Mouse (Mus musculus) heart, embryonic 13.5 days (tissue): ENCODE results near the gene Polg2. TPM values are rescaled to one million over a fixed set of nuclear protein-coding genes. Genes with fewer than 3 reads are reported as not detected.
A peak's percentile ranks its signal among the peaks of the same experiment; 100 is the strongest.
"Not testable (repeated sequence)": the region's sequence is repeated elsewhere in the genome, so short reads cannot be mapped to it uniquely, and the experiment has no call there.

ENCODE experiments used
- ATAC-seq: fragments of 200-750 bp; cut with Nextera tagmentation; 2 replicates; pipeline ENCODE4 v1.8.0; 2017; ENCODE audit warnings: moderate TSS enrichment; ENCODE audit not compliant: insufficient number of reproducible peaks, low FRiP score, low TSS enrichment; ENCODE audit errors: extremely low read depth
- H3K27ac ChIP-seq: fragments of 300-500 bp; sonication (generic); replicated peaks from 2 replicates; pipeline ENCODE4 v1.5.1; 2015; ENCODE audit warnings: moderate library complexity, mild to moderate bottlenecking, inconsistent platforms
- H3K27me3 ChIP-seq: fragments of 300-500 bp; sonication (generic); replicated peaks from 2 replicates; pipeline ENCODE4 v1.6.1; 2015; ENCODE audit warnings: mild to moderate bottlenecking, inconsistent platforms
- H3K36me3 ChIP-seq: fragments of 300-500 bp; sonication (generic); 2 replicates; pipeline ENCODE4 v1.6.1; 2015; ENCODE audit warnings: mild to moderate bottlenecking, inconsistent platforms
- H3K4me1 ChIP-seq: fragments of 300-500 bp; sonication (generic); 2 replicates; pipeline ENCODE4 v1.6.1; 2015; ENCODE audit warnings: inconsistent platforms
- H3K4me2 ChIP-seq: fragments of 300-500 bp; sonication (generic); 2 replicates; pipeline ENCODE4 v1.6.1; 2015; ENCODE audit warnings: inconsistent platforms, mild to moderate bottlenecking, moderate library complexity
- H3K4me3 ChIP-seq: fragments of 300-500 bp; sonication (generic); 2 replicates; pipeline ENCODE4 v1.5.1; 2015; ENCODE audit warnings: moderate library complexity, mild to moderate bottlenecking, inconsistent platforms
- H3K9ac ChIP-seq: fragments of 300-500 bp; sonication (generic); 2 replicates; pipeline ENCODE4 v1.6.1; 2015; ENCODE audit warnings: inconsistent platforms, mild to moderate bottlenecking, moderate library complexity
- H3K9me3 ChIP-seq: fragments of 300-500 bp; sonication (generic); 2 replicates; pipeline ENCODE4 v1.6.1; 2016; ENCODE audit warnings: inconsistent platforms
- WGBS: fragments of 180-500 bp; shearing (Covaris S2); methylation state at CpG from one replicate; pipeline ENCODE4 v1.1.7; 2015; ENCODE audit warnings: mixed read lengths; 5-methylcytosine and 5-hydroxymethylcytosine counted together
- polyA plus RNA-seq: library from polyadenylated mRNA; unstranded; fragments of >200 nt; fragmentation: Nextera tagmentation; extraction: Ambion mirVana; gene quantifications from 2 replicates; pipeline ENCODE4 v1.2.1, GENCODE M21; 2015

Polg2 gene
- polyA plus RNA-seq, 1 experiment from 2014 or later = 6.1 TPM

DNA sequence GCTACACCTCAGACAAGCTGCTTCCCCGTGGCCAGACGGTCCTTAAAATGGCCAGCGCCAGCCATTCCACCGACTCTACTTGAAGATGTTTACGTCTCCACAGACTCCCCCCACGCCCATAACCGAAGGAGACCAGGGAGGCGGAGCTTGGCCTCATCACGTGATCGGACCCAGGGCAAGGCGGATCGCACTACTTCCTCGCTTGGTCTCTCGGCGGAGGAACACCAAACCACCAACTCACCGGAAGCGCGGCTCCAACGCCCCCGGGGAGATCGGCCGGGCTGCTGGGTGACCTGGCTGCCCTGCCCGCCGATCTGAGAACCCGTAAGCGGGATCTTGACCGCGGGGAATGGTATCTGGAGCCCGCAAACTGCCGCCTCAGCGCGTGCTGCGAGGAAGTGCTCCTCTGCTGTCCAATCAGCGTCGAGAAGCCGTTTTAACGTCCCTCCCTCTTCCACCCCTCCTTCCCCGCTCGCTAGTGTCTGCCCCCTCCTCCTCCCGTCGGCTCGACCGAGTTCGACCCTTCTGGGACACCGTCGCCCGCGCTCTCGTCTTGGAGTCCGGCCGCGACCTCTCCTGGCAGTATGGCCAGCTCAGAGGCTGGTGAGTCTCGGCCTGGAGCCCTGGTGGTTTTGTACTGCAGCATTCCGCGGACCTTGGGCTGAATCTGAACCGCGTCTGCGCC lies 9.6 kb upstream of the Polg2 start, which contains the start of the genes Ddx5 and Cep95:
Gene Ddx5, minus strand, starts transcription at position 411 of the 685 bp plus-strand sequence.
Gene Cep95, plus strand, starts transcription at position 478 of the 685 bp plus-strand sequence.
- WGBS = under 1% methylated on average over 58 of the region's 58 CpGs
- Histone ChIP-seq H3K4me3 (peak within 1 kb of the TSS; percentile 96), H3K36me3 (peaks cover 56% of the 10 kb centered on the region), H3K9me3 (no peaks in the 10 kb centered on the region), H3K27me3 (no peaks in the 10 kb centered on the region), H3K9ac (peak within 1 kb of the TSS; percentile 99), H3K4me2 (peak within 1 kb of the TSS; percentile 93), H3K4me1 (peaks cover 39% of the 10 kb centered on the region), H3K27ac (peak within 1 kb of the TSS; percentile 100)
- peak; percentile 87 for ATAC-seq

DNA sequence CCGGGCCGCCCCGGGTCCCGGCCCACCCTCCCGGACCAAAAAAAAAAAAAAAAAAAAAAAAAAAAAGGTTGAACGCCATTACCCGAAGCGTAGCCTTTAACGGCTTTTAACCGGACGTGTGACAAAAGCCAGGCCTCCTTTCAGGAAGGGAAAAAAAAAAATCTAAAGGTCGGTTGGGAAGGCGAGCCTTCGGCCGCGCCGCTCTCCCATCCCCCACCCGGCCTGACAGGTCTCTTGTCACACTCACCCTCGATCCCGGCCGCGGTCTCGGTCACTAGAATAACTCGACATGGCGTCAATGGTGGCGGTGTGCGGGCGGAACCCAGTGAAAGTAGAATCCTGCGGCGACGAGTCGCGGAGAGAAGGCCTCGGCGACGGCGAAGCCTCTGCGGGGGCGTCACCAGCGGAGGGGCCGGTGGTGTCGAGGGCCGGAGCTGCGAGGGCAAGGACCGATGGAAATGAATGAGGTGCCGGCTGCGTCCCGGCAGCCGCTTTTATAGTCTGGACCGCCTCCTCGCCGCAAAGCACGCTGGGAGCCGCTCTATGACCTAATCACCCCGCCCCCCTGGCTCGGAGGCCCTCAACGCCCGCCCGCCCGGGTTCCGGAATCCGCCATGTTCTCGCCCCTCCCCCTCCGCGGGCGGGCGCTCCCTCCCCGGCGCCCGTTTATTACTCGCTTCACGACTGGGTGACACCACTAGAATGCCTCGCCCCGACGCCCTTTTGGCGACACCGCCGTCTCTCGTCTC lies 8.9 kb upstream of the Polg2 start:
- Histone ChIP-seq H3K4me3 (peak overlapping the region; percentile 96), H3K4me2 (peak overlapping the region; percentile 93), H3K27ac (peak overlapping the region; percentile 100), H3K36me3 (peaks cover 56% of the 10 kb centered on the region), H3K27me3 (no peaks in the 10 kb centered on the region), H3K4me1 (peaks cover 46% of the 10 kb centered on the region), H3K9ac (peak overlapping the region; percentile 99), H3K9me3 (no peaks in the 10 kb centered on the region)
- WGBS = under 1% methylated on average over 72 of the region's 79 CpGs
- peak; percentile 82 for ATAC-seq

DNA sequence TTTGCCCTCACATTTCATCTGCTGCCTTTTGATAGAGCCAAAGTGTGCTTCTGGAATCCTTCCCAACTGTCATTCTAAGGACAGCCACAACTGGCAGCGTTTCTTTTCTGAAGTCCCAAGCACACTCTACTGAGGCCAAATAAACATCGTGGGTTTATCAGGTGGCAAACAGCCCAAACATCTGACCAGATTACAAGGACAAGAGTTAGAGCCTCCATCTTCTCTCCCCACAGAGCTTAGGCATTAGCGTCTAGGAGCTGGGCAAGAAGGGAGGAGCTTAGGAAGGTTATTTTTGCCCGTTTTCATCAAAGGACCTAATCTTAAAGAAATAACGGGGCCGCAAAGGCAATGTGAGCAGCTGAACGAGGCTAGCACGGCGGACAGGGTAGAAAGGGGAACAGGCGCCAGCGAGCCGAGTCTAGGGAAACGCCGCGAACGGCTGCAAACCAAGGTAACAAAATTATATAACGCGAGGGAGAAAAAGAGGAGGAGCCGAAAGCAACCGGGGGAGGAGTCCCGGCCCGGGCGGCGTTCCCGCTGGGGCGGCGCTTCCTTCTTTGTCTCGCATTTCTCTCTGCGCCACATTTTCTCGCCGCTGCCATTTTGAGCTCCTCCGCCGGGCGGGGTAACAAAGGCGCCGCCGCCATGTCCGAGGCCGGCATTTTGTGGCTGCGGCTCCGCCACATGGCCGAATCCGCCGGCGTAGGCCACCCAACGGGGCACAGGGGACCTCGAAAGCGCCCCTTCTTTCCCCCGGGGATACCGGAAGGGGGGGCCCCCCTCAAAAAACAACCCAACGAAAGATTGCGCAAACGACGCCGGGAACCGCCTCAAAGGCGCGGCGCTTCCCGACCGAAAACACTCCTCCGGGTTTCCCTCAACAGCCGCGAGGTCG lies 8.0 kb upstream of the Polg2 start:
- H3K27me3 ChIP-seq = no peaks in the 10 kb centered on the region
- H3K4me1 ChIP-seq = peaks cover 50% of the 10 kb centered on the region
- ATAC-seq = peak; percentile 5; the same call in 1 of the 2 replicates
- peak overlapping the region; percentile 100 for H3K27ac ChIP-seq
- H3K4me3 ChIP-seq = peak overlapping the region; percentile 96
- peak overlapping the region; percentile 75 for H3K4me2 ChIP-seq
- WGBS = under 1% methylated on average over 65 of the region's 65 CpGs
- peaks cover 56% of the 10 kb centered on the region for H3K36me3 ChIP-seq
- no peaks in the 10 kb centered on the region for H3K9me3 ChIP-seq
- peak overlapping the region; percentile 99 for H3K9ac ChIP-seq

DNA sequence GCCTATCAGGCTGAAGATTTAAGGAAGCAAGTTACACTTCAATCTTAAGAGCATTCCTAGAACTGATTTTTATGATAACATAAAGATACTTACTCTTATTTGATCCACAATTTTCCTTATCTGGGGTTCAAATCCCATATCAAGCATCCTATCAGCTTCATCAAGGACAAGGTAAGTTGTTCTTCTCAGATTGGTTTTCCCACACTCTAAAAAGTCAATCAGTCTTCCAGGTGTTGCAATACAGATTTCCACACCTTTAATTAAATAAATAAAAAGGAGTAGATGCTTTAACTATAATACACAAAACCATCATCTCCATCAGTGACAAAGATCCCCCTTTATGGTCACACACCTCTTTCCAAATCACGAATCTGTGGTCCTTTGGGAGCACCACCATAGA lies 5.7 kb upstream of the Polg2 start:
- Histone ChIP-seq H3K9ac (no peak overlapping the region), H3K36me3 (peaks cover 72% of the 10 kb centered on the region), H3K27me3 (no peaks in the 10 kb centered on the region), H3K4me2 (peak overlapping the region; percentile 75), H3K9me3 (no peaks in the 10 kb centered on the region), H3K4me3 (peak overlapping the region; percentile 96), H3K27ac (no peak overlapping the region), H3K4me1 (peaks cover 46% of the 10 kb centered on the region)
- 77% methylated on average over 1 of the region's 1 CpGs for WGBS
- no peak for ATAC-seq

DNA sequence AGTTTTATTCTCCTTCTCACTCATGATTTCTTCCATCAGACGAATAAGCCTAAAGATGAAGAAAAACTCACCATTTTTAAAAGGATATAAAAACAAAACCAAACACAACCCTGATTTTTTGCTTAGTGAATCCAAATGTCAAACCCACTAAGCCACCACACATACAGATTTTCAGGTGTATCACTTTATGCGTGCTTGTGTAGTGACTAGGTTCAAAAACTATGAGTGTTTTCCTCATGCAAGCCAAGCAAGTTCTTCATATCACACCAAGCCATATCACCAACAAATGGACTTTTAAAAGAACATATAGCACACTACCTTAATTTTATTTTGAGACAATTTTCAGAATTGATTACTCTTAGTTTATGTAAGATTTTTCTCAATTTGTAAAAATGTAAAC lies 5.1 kb upstream of the Polg2 start:
- H3K36me3 ChIP-seq = peaks cover 76% of the 10 kb centered on the region

DNA sequence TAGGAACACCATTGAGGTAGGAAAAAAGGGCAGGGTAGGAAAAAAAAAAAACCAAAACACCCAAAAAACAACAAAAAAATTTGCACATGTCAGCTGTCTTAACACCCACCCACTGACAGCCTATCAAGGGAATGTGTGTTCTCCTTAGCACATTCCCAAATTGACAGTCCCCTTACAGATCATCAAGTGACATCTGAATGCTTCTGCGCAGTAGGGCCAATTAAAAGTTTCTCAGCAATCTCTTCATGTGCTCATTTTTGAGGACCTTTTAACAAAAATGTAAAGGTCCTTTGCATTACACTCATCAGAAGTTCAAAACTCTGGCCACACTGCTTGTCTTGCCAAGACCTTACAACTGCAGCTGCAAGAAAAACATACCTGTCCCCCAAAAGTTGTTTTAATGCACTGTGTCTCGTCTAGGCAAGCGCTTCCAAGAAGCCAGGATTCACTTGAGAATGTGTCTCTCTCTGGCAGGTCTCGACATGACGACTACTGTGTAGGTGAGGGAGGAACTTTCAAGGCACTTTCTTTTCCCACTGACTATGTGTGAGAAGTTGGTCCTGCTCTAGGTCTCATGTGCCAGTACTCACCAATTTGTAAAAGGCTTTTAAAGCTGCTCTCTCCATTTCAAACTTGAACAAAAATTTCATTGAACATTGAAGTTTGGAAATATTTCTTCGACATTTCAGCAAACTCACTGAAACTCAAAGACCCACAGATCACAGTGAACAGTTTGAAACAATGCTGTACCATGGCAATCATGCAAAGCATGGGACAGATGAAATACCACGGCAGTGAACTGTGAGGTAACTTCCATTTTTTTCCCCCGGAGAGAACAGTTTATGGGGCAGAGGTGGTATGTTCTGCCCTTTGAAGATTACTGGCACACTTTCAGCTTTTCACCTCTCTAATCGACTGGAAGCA lies 3.8 kb upstream of the Polg2 start:
- Histone ChIP-seq H3K4me1 (peaks cover 49% of the 10 kb centered on the region), H3K4me2 (peak overlapping the region; percentile 11; the same call in 1 of the 2 replicates), H3K9me3 (no peaks in the 10 kb centered on the region), H3K4me3 (peak overlapping the region; percentile 8; the same call in 1 of the 2 replicates), H3K36me3 (peaks cover 76% of the 10 kb centered on the region), H3K9ac (no peak overlapping the region), H3K27me3 (no peaks in the 10 kb centered on the region), H3K27ac (no peak overlapping the region)
- ATAC-seq = no peak
- WGBS = 76% methylated on average over 9 of the region's 9 CpGs

More for the DNA sequence above, 5.1 kb upstream of the Polg2 start:
- Histone ChIP-seq H3K4me1 (peaks cover 46% of the 10 kb centered on the region), H3K9me3 (no peaks in the 10 kb centered on the region), H3K4me3 (peak overlapping the region; percentile 8; the same call in 1 of the 2 replicates), H3K9ac (no peak overlapping the region), H3K27me3 (no peaks in the 10 kb centered on the region), H3K4me2 (peak overlapping the region; percentile 75; the same call in 1 of the 2 replicates), H3K27ac (no peak overlapping the region)
- 90% methylated on average over 2 of the region's 2 CpGs for WGBS
- no peak for ATAC-seq

DNA sequence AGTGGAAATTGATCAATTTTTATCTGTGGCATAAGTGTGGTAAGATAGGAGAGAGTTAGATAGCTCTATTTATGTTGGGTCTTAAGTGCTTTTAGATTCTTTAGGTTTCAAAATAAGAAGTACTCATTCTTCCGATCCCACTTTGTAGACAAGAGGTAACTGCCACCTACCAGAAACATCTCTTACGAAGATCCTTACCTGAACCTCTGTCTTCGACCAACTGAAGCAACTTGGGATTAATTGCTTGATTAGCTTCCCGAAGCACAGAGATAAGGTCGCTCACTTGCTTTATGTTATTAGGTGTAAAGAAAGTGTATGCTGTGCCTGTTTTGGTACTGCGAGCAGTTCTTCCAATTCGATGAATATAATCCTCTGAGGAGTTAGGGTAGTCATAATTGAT lies 2.9 kb upstream of the Polg2 start:
- H3K27me3 ChIP-seq, ATAC-seq, H3K9ac ChIP-seq, H3K9me3 ChIP-seq, H3K27ac ChIP-seq: not testable (repeated sequence)
- Histone ChIP-seq H3K4me2 (peak overlapping the region; percentile 18; the same call in 1 of the 2 replicates), H3K4me3 (peak overlapping the region; percentile 2; the same call in 1 of the 2 replicates), H3K4me1 (peaks cover 57% of the 10 kb centered on the region), H3K36me3 (peaks cover 74% of the 10 kb centered on the region)
- 78% methylated on average over 7 of the region's 7 CpGs for WGBS

DNA sequence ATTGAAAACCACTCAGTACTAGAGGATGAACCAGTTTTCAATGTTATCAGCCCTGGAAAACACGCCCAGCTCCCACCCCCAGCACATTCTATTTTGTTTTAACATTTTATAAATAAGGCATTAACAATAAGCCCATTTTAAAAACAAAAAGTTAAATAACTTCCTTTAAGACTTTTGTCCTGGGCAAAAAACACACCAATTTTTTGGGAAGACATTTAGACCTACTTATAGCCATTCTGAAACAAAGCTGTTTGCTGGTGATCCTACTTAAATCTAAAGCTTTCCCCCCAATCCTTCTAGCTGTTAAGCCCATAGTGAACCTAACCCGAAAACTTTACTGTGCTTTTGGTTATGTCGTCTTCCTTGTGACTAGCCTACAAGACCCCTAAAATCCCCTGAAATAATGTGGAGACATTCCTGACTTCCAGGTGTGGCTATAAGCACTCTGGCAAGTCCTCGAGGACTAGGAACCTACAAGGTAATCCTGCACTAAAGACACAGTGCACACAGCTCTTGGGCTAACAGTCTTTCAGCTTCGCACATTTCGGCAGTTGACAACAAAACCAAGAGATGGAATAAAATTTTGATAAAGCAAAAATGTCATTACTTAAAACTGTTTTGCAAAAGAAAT lies 1.4 kb upstream of the Polg2 start:
- ATAC-seq = no peak

DNA sequence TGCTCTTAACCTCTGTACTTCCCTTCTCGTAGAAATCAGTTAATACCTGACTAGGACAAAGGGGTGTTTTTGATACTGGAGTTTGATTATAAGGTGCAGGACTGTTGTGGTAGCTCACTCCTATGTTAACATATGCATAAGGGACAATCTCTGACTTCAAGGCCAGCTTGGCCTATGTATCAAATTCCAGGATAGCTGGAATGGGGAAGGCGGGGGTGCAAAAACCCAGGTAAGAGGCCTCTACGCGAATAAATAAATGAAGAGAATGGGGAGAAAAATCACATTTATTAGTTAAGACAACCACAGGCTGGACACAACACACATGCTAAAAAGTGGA lies 720 bp upstream of the Polg2 start:
- Histone ChIP-seq H3K4me3 (peak overlapping the region; percentile 90), H3K4me2 (peak overlapping the region; percentile 89), H3K9ac (peak overlapping the region; percentile 94), H3K9me3 (no peaks in the 10 kb centered on the region), H3K36me3 (peaks cover 71% of the 10 kb centered on the region), H3K27me3 (no peaks in the 10 kb centered on the region), H3K27ac (peak overlapping the region; percentile 98), H3K4me1 (peaks cover 41% of the 10 kb centered on the region)
- 69% methylated on average over 4 of the region's 4 CpGs for WGBS
- ATAC-seq = no peak

More for the DNA sequence above, 1.4 kb upstream of the Polg2 start:
- Histone ChIP-seq H3K4me1 (peaks cover 48% of the 10 kb centered on the region), H3K36me3 (peaks cover 71% of the 10 kb centered on the region), H3K4me3 (peak overlapping the region; percentile 90), H3K9me3 (no peaks in the 10 kb centered on the region), H3K9ac (no peak overlapping the region; the same call in 1 of the 2 replicates), H3K27me3 (no peaks in the 10 kb centered on the region), H3K27ac (peak overlapping the region; percentile 98), H3K4me2 (peak overlapping the region; percentile 89)
- WGBS = 74% methylated on average over 6 of the region's 6 CpGs
